Mouse (Mus musculus) limb, embryonic 11.5 days (tissue): ENCODE measurements around the gene Mllt11. TPM values are rescaled to one million over a fixed set of nuclear protein-coding genes. Genes with fewer than 3 reads are reported as not detected.

ENCODE experiments used
- ATAC-seq: fragments of 200-750 bp; cut with Nextera tagmentation; 2 replicates; pipeline ENCODE4 v1.8.0; 2017; ENCODE audit warnings: low read depth; ENCODE audit not compliant: insufficient number of reproducible peaks, low FRiP score, low TSS enrichment
- DNase-seq: peaks from one replicate; pipeline ENCODE4 v3.0.0-alpha.2; 2015; ENCODE audit warnings: low spot score
- H3K27ac ChIP-seq: fragments of 300-500 bp; sonication (generic); replicated peaks from 2 replicates; pipeline ENCODE4 v1.5.1; 2014; ENCODE audit warnings: low read depth, mild to moderate bottlenecking, low read length
- H3K27me3 ChIP-seq: fragments of 300-500 bp; sonication (generic); 2 replicates; pipeline ENCODE4 v1.6.1; 2014; ENCODE audit warnings: mild to moderate bottlenecking, low read length, mixed read lengths; ENCODE audit not compliant: control insufficient read depth, insufficient read depth
- H3K36me3 ChIP-seq: fragments of 300-500 bp; sonication (generic); 2 replicates; pipeline ENCODE4 v1.6.1; 2014; ENCODE audit warnings: mild to moderate bottlenecking, low read length, moderate library complexity, mixed read lengths; ENCODE audit not compliant: control insufficient read depth, insufficient read depth
- H3K4me1 ChIP-seq: fragments of 300-500 bp; sonication (generic); 2 replicates; pipeline ENCODE4 v1.6.1; 2014; ENCODE audit warnings: low read length, mixed read lengths; ENCODE audit not compliant: control insufficient read depth, insufficient read depth
- H3K4me2 ChIP-seq: fragments of 300-500 bp; sonication (generic); 2 replicates; pipeline ENCODE4 v1.6.1; 2014; ENCODE audit warnings: low read depth, mild to moderate bottlenecking, moderate library complexity; ENCODE audit not compliant: severe bottlenecking
- H3K4me3 ChIP-seq: fragments of 300-500 bp; sonication (generic); 2 replicates; pipeline ENCODE4 v1.5.1; 2014; ENCODE audit warnings: low read depth, low read length
- H3K9ac ChIP-seq: fragments of 300-500 bp; sonication (generic); 2 replicates; pipeline ENCODE4 v1.6.1; 2014; ENCODE audit warnings: mild to moderate bottlenecking, low read length
- H3K9me3 ChIP-seq: fragments of 300-500 bp; sonication (generic); 2 replicates; pipeline ENCODE4 v1.6.1; 2016; ENCODE audit warnings: low read length; ENCODE audit not compliant: control insufficient read depth
- WGBS: fragments of 180-500 bp; shearing (Covaris S2); extraction: QIAGEN DNeasy Blood & Tissue Kit; methylation state at CpG from one replicate; pipeline ENCODE4 v1.1.7; 2014; 5-methylcytosine and 5-hydroxymethylcytosine counted together
- polyA plus RNA-seq: library from polyadenylated mRNA; unstranded; fragments of >200 nt; fragmentation: Nextera tagmentation; extraction: Ambion mirVana; gene quantifications from 2 replicates; pipeline ENCODE4 v1.2.1, GENCODE M21; 2014

The Mllt11 gene
- polyA plus RNA-seq, 1 experiment from 2014 or later = 18.2 TPM

GRCm38 (mm10) chr3:95250783-95251424, 18.9 kb upstream of the Mllt11 start, which contains the start of gene Bnipl:
Gene Bnipl (minus strand): TSS chr3:95251193.
- Histone ChIP-seq H3K27me3 (no peaks in the 10 kb centered on the region), H3K4me1 (no peaks in the 10 kb centered on the region), H3K4me2 (no peak within 1 kb of the TSS), H3K9ac (peak within 1 kb of the TSS; percentile 17; the same call in 1 of the 2 replicates), H3K36me3 (no peaks in the 10 kb centered on the region), H3K27ac (no peak within 1 kb of the TSS), H3K4me3 (no peak within 1 kb of the TSS), H3K9me3 (no peaks in the 10 kb centered on the region)
- DNase-seq = no peak
- ATAC-seq = no peak
- 43% methylated on average over 7 of the region's 7 CpGs for WGBS

- Histone ChIP-seq H3K4me2 (no peak overlapping the region), H3K9ac (no peak overlapping the region; the same call in 1 of the 2 replicates), H3K4me1 (no peaks in the 10 kb centered on the region), H3K4me3 (no peak overlapping the region), H3K9me3 (no peaks in the 10 kb centered on the region), H3K27ac (no peak overlapping the region), H3K27me3 (no peaks in the 10 kb centered on the region), H3K36me3 (no peaks in the 10 kb centered on the region)
- WGBS = 73% methylated on average over 5 of the region's 5 CpGs
- DNase-seq (no peak), ATAC-seq (no peak)
These were observed 18.4 kb upstream of the Mllt11 start for GRCm38 (mm10) chr3:95250361-95250760.

- no peak for ATAC-seq
- Histone ChIP-seq H3K9ac (no peak overlapping the region), H3K4me2 (no peak overlapping the region), H3K4me1 (no peaks in the 10 kb centered on the region), H3K27me3 (no peaks in the 10 kb centered on the region), H3K4me3 (no peak overlapping the region), H3K36me3 (no peaks in the 10 kb centered on the region), H3K27ac (no peak overlapping the region), H3K9me3 (no peaks in the 10 kb centered on the region)
- no peak for DNase-seq
- WGBS = 76% methylated on average over 1 of the region's 1 CpGs
These were observed 15.8 kb upstream of the Mllt11 start for GRCm38 (mm10) chr3:95247660-95248336.

GRCm38 (mm10) chr3:95246465-95247231, 14.7 kb upstream of the Mllt11 start:
- ATAC-seq (no peak), DNase-seq (no peak)
- Histone ChIP-seq H3K4me1 (no peaks in the 10 kb centered on the region), H3K36me3 (no peaks in the 10 kb centered on the region), H3K27ac (no peak overlapping the region), H3K9me3 (no peaks in the 10 kb centered on the region), H3K27me3 (no peaks in the 10 kb centered on the region), H3K4me3 (no peak overlapping the region), H3K9ac (no peak overlapping the region), H3K4me2 (no peak overlapping the region)
- WGBS = 88% methylated on average over 5 of the region's 5 CpGs

- Histone ChIP-seq H3K4me1 (no peaks in the 10 kb centered on the region), H3K36me3 (peaks cover 2% of the 10 kb centered on the region; the same call in 1 of the 2 replicates), H3K9ac (no peak overlapping the region), H3K27me3 (no peaks in the 10 kb centered on the region), H3K4me2 (no peak overlapping the region), H3K9me3 (no peaks in the 10 kb centered on the region), H3K4me3 (no peak overlapping the region), H3K27ac (no peak overlapping the region)
- ATAC-seq (no peak), DNase-seq (no peak)
- WGBS = 77% methylated on average over 2 of the region's 2 CpGs
These were observed 11.1 kb upstream of the Mllt11 start for GRCm38 (mm10) chr3:95243086-95243485.

GRCm38 (mm10) chr3:95241498-95241897, 9.5 kb upstream of the Mllt11 start, which contains the start of gene Gm128:
Gene Gm128 (minus strand): TSS chr3:95241598.
- Histone ChIP-seq H3K4me1 (no peaks in the 10 kb centered on the region), H3K9me3 (no peaks in the 10 kb centered on the region), H3K9ac (0 out of 2 replicates have a peak within 1 kb of the TSS, but pooled peaks have one; percentile 4), H3K4me3 (peak within 1 kb of the TSS; percentile 12; the same call in 1 of the 2 replicates), H3K27me3 (no peaks in the 10 kb centered on the region), H3K36me3 (peaks cover 6% of the 10 kb centered on the region; the same call in 1 of the 2 replicates), H3K27ac (no peak within 1 kb of the TSS), H3K4me2 (peak within 1 kb of the TSS; percentile 33)
- DNase-seq (no peak), ATAC-seq (no peak)
- 75% methylated on average over 7 of the region's 7 CpGs for WGBS

GRCm38 (mm10) chr3:95240900-95241299, 8.9 kb upstream of the Mllt11 start:
- WGBS = 22% methylated on average over 17 of the region's 17 CpGs
- peaks cover 9% of the 10 kb centered on the region; the same call in 1 of the 2 replicates for H3K36me3 ChIP-seq
- H3K9ac ChIP-seq = no peak overlapping the region
- no peaks in the 10 kb centered on the region for H3K4me1 ChIP-seq
- ATAC-seq = peak; percentile 54; the same call in 1 of the 2 replicates
- no peaks in the 10 kb centered on the region for H3K9me3 ChIP-seq
- peak overlapping the region; percentile 12; the same call in 1 of the 2 replicates for H3K4me3 ChIP-seq
- H3K4me2 ChIP-seq = peak overlapping the region; percentile 33
- peak; percentile 39 for DNase-seq
- H3K27ac ChIP-seq = no peak overlapping the region
- no peaks in the 10 kb centered on the region for H3K27me3 ChIP-seq

GRCm38 (mm10) chr3:95239971-95240370, 8.0 kb upstream of the Mllt11 start:
- ATAC-seq = no peak
- H3K4me3 ChIP-seq = no peak overlapping the region
- DNase-seq = no peak
- H3K4me2 ChIP-seq = no peak overlapping the region
- H3K9me3 ChIP-seq = no peaks in the 10 kb centered on the region
- 88% methylated on average over 12 of the region's 12 CpGs for WGBS
- H3K9ac ChIP-seq = no peak overlapping the region
- peaks cover 16% of the 10 kb centered on the region; the same call in 1 of the 2 replicates for H3K36me3 ChIP-seq
- H3K27ac ChIP-seq = no peak overlapping the region
- no peaks in the 10 kb centered on the region for H3K4me1 ChIP-seq
- no peaks in the 10 kb centered on the region for H3K27me3 ChIP-seq
